Mouse (Mus musculus) hindbrain, embryonic 12.5 days (tissue): ENCODE results near the gene Mknk2. TPM values are rescaled to one million over a fixed set of nuclear protein-coding genes. Genes with fewer than 3 reads are reported as not detected.

ENCODE experiments used
- ATAC-seq: fragments of 200-750 bp; cut with Nextera tagmentation; 2 replicates; pipeline ENCODE4 v1.8.0; 2017; ENCODE audit warnings: moderate TSS enrichment; ENCODE audit not compliant: low FRiP score
- H3K27ac ChIP-seq: fragments of 300-500 bp; sonication (generic); 2 replicates; pipeline ENCODE4 v1.5.1; 2016; ENCODE audit warnings: mild to moderate bottlenecking
- H3K27me3 ChIP-seq: fragments of 300-500 bp; sonication (generic); 2 replicates; pipeline ENCODE4 v1.6.1; 2016; ENCODE audit warnings: mild to moderate bottlenecking
- H3K36me3 ChIP-seq: fragments of 300-500 bp; sonication (generic); 2 replicates; pipeline ENCODE4 v1.6.1; 2016; ENCODE audit warnings: mild to moderate bottlenecking
- H3K4me1 ChIP-seq: fragments of 300-500 bp; sonication (generic); 2 replicates; pipeline ENCODE4 v1.6.1; 2016
- H3K4me2 ChIP-seq: fragments of 300-500 bp; sonication (generic); replicated peaks from 2 replicates; pipeline ENCODE4 v1.6.1; 2016; ENCODE audit warnings: mild to moderate bottlenecking
- H3K4me3 ChIP-seq: fragments of 300-500 bp; sonication (generic); 2 replicates; pipeline ENCODE4 v1.5.1; 2016; ENCODE audit warnings: mild to moderate bottlenecking
- H3K9ac ChIP-seq: fragments of 300-500 bp; sonication (generic); 2 replicates; pipeline ENCODE4 v1.6.1; 2016; ENCODE audit warnings: mild to moderate bottlenecking, moderate library complexity
- H3K9me3 ChIP-seq: fragments of 300-500 bp; sonication (generic); replicated peaks from 2 replicates; pipeline ENCODE4 v1.6.1; 2016; ENCODE audit warnings: mild to moderate bottlenecking
- WGBS: fragments of 180-500 bp; shearing (Covaris S2); methylation state at CpG from one replicate; pipeline ENCODE4 v1.1.7; 2016; 5-methylcytosine and 5-hydroxymethylcytosine counted together
- polyA plus RNA-seq: library from polyadenylated mRNA; unstranded; fragments of >200 nt; fragmentation: Nextera tagmentation; extraction: Ambion mirVana; gene quantifications from 2 replicates; pipeline ENCODE4 v1.2.1, GENCODE M21; 2016

Mknk2 gene
- polyA plus RNA-seq: 88.1 and 90.3 TPM in 2 replicates

DNA sequence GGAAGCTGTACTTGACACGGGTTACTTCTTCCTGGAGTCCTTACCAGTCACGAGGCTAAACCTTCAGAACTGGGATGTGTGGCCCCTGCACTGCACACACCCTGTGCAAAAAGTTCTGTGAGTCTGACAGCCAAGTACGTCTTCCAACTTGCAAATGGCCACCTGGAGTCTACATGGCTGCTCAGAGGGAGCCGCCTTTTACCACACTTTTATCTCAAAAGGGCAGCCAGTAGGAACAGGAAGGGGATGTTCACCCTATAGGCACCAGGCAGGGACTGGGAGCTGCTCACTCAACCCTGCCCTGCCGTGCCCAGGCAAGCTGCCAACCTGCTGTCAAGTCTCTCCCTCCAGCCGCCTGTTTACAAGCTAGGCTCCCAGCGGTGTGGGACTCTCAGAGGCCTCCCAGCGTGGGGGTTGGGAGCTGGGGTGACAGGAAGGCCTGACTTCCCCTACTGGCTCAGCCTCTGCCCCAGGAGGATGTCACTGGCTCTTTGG lies at the start of gene Mknk2:
Gene Mknk2, minus strand, starts transcription at position 171 of the 495 bp plus-strand sequence.
- Histone ChIP-seq H3K4me1 (peaks cover 57% of the 10 kb centered on the region), H3K9ac (peak within 1 kb of the TSS; percentile 79), H3K27ac (peak within 1 kb of the TSS; percentile 97), H3K4me3 (peak within 1 kb of the TSS; percentile 72), H3K27me3 (no peaks in the 10 kb centered on the region), H3K9me3 (no peaks in the 10 kb centered on the region), H3K36me3 (0 out of 2 replicates have a peak, but pooled peaks cover 2% of the 10 kb centered on the region), H3K4me2 (peak within 1 kb of the TSS; percentile 96)
- 0 out of 2 replicates have a peak, but pooled peaks have one; percentile 1 for ATAC-seq
- 27% methylated on average over 8 of the region's 8 CpGs for WGBS

DNA sequence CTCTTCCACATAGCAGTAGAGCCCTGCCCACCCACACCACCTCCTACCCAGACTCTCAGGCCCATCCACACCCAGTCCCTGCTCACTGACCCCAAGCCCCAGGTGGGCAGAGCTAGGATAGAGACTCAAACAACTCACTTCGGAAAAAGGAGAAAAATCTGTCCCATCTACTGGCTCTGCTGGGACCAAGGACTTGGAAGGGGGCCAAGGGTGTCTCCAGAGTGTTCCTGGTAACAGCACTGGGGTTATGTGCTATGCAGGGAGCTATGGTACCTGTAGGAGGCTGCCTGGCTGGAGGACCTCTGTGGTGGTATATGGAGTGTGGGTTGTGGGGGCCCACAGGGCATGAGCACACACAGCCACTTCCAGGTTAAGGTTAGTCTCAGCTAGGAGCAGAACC lies 39.4 kb upstream of the Mknk2 start:
- 100% methylated on average over 1 of the region's 1 CpGs for WGBS

DNA sequence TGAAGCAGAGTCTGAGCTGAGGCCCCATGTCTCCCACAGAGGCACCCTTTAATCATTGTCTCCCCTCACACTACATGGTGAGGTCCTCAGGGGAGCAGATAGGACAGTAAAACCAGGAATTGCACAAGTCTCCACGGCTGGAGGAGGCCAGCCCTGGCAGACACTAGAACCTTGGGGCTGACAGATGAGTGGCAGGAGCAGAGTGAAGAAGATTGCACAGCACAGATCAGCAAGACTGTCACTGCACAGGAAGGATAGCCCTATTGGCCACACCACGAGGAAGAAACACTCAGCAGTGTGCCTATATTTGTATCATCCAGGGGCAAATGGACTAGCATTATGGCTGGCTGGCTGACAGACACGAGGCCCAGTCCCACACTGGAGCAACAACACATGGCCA lies 32.9 kb upstream of the Mknk2 start:
- Histone ChIP-seq H3K9ac (no peak overlapping the region), H3K36me3 (peaks cover 98% of the 10 kb centered on the region), H3K27me3 (no peaks in the 10 kb centered on the region), H3K27ac (no peak overlapping the region), H3K9me3 (no peaks in the 10 kb centered on the region), H3K4me2 (no peak overlapping the region), H3K4me1 (no peaks in the 10 kb centered on the region), H3K4me3 (no peak overlapping the region)
- 88% methylated on average over 3 of the region's 3 CpGs for WGBS
- ATAC-seq: no peak

More for the DNA sequence above, 39.4 kb upstream of the Mknk2 start:
- Histone ChIP-seq H3K36me3 (peaks cover 97% of the 10 kb centered on the region), H3K4me2 (no peak overlapping the region), H3K4me1 (no peaks in the 10 kb centered on the region), H3K4me3 (no peak overlapping the region), H3K27ac (no peak overlapping the region), H3K27me3 (no peaks in the 10 kb centered on the region), H3K9ac (no peak overlapping the region), H3K9me3 (no peaks in the 10 kb centered on the region)
- no peak for ATAC-seq

DNA sequence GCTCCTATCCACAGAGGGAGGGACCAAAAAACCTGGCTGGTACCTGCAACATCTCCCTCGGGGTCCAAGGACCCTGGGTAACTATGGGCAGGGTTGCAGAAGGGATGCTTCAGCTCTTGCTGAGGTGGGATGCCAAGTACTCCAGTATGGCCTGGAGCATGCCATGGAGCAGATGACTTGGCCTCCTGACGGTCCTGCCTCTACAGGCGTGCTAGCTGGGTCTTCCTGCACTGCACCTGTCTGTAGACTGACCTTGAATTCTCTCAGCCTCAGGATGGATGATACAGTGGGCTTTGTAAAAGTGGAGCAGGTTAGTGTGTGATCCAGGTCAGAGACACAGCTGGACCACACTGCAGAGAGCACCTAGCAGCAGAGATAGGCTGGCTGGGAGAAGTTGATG lies 27.6 kb upstream of the Mknk2 start:
- Histone ChIP-seq H3K4me1 (peaks cover 21% of the 10 kb centered on the region), H3K4me3 (no peak overlapping the region), H3K27me3 (no peaks in the 10 kb centered on the region), H3K9me3 (no peaks in the 10 kb centered on the region), H3K36me3 (peaks cover 54% of the 10 kb centered on the region), H3K4me2 (no peak overlapping the region), H3K9ac (no peak overlapping the region), H3K27ac (no peak overlapping the region)
- 89% methylated on average over 3 of the region's 3 CpGs for WGBS
- no peak for ATAC-seq

DNA sequence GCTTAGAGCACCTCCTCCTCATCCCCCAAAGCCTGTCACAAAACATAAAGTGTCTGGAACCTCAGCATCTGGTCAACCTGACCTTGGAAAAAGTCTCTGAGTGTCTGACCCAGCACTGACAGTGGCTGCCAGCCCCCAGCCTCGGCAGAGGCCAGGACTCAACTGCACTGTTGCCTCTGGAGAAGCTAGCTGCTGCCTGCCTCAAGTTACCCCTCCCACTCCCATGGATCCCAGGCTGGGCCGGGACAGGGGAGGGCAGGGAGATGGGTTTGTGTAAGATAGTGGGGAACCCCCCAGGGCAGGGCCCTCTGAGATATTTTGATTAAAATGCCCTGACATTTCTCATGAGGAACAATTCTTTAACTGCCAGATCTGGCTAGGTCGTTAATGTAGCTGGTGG lies 27.1 kb upstream of the Mknk2 start:
- Histone ChIP-seq H3K4me1 (peaks cover 25% of the 10 kb centered on the region), H3K4me2 (no peak overlapping the region), H3K9me3 (no peaks in the 10 kb centered on the region), H3K36me3 (peaks cover 49% of the 10 kb centered on the region), H3K9ac (no peak overlapping the region), H3K27me3 (no peaks in the 10 kb centered on the region), H3K27ac (0 out of 2 replicates have a peak overlapping the region, but pooled peaks have one; percentile 40), H3K4me3 (no peak overlapping the region)
- ATAC-seq: no peak
- WGBS: 78% methylated on average over 3 of the region's 3 CpGs

DNA sequence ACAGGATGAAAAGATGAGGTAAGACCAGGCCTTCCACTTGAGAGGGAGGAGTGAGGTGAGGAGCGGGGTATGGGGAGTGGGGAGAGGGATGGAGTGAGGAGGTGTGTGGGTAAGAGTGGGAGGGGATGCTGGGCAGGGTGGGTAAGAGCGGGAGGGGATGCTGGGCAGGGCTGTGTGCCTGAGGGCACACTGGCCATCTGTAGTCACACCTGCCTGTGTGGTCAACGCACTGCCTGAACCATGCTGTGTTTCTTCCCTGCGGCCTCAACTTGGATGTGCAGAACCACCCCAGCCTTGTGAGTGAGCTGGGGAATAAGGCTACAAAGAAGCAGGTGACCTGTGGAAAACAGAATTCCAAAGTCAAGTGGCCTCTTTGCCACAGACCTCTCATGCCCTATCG lies 26.5 kb upstream of the Mknk2 start:
- 81% methylated on average over 5 of the region's 5 CpGs for WGBS
- Histone ChIP-seq H3K4me3 (no peak overlapping the region), H3K9ac (no peak overlapping the region), H3K4me1 (peaks cover 29% of the 10 kb centered on the region), H3K9me3 (no peaks in the 10 kb centered on the region), H3K4me2 (no peak overlapping the region), H3K36me3 (peaks cover 43% of the 10 kb centered on the region), H3K27ac (no peak overlapping the region), H3K27me3 (no peaks in the 10 kb centered on the region)
- ATAC-seq: no peak

DNA sequence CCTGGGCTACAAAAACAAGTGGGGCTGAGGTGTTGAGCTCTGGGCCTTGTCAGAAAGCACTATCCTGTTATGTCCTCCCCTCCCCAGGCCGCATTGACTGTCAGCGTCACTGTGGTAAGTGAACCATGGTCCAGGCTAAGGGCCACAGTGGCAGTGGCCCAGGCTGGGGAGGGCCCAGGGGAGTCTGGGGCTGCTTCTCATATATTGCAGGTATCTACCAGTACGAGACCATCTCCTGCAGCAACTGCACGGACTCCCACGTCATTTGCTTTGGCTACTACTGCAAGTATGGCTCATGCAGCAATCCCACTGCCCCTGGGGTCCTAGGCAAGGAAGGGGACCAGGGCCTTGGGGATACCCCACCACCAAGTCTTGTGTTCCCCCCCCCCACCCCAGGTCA lies 25.7 kb upstream of the Mknk2 start:
- ATAC-seq: no peak
- WGBS: 91% methylated on average over 5 of the region's 5 CpGs
- Histone ChIP-seq H3K4me2 (peak overlapping the region; percentile 82), H3K9ac (peak overlapping the region; percentile 62), H3K27ac (no peak overlapping the region), H3K9me3 (no peaks in the 10 kb centered on the region), H3K36me3 (peaks cover 35% of the 10 kb centered on the region), H3K27me3 (no peaks in the 10 kb centered on the region), H3K4me3 (peak overlapping the region; percentile 54), H3K4me1 (peaks cover 29% of the 10 kb centered on the region)

DNA sequence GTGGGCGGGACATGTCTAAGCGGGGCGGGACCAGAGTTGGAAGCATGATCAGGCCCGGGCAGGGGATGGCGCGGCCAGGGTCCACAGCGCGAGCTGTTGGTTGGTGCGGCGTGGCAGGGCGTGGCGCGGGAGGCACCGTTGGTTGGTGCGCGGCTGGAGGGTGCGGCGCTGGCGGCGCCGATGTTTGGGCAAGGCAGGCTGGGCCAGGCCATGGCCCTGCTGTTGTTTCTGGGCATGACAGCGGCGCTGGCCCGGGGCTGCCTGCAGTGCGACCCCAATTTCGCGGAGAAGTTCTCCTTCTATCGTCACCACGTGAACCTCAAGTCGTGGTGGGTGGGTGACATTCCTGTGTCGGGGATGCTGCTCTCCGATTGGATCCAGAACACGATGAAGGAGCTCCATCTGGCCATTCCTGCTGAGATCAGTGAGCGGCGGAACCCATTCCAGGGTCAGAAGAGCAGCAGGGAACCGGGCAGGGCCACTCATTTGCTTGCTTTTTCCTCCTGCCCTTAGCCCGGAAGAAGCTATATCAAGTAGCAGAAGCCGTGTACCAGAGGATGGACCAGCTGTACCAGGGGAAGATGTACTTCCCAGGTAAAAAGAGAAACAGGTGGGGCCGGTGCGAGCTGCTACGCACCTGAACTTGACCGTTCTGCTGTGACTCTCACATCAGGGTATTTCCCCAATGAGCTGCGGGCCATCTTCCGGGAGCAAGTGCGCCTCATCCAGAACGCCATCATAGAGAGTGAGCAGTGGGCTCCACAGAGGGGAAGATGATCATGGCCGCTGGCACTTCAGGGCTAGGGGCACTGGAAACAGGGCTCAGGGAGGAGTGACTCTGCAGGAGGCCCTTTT lies 24.9 kb upstream of the Mknk2 start:
- ATAC-seq: peak; percentile 89
- peaks cover 29% of the 10 kb centered on the region for H3K4me1 ChIP-seq
- peak overlapping the region; percentile 82 for H3K4me2 ChIP-seq
- peak overlapping the region; percentile 62 for H3K9ac ChIP-seq
- 3% methylated on average over 47 of the region's 47 CpGs for WGBS
- H3K27me3 ChIP-seq: no peaks in the 10 kb centered on the region
- peaks cover 27% of the 10 kb centered on the region for H3K36me3 ChIP-seq
- H3K4me3 ChIP-seq: peak overlapping the region; percentile 54
- H3K27ac ChIP-seq: peak overlapping the region; percentile 84
- no peaks in the 10 kb centered on the region for H3K9me3 ChIP-seq

- H3K27me3 ChIP-seq: no peaks in the 10 kb centered on the region
- peak; percentile 97 for ATAC-seq
- H3K27ac ChIP-seq: peak within 1 kb of the TSS; percentile 84
- peaks cover 18% of the 10 kb centered on the region for H3K36me3 ChIP-seq
- peak within 1 kb of the TSS; percentile 65 for H3K9ac ChIP-seq
- H3K4me1 ChIP-seq: peaks cover 29% of the 10 kb centered on the region
- under 1% methylated on average over 58 of the region's 59 CpGs for WGBS
- no peaks in the 10 kb centered on the region for H3K9me3 ChIP-seq
- peak within 1 kb of the TSS; percentile 54 for H3K4me3 ChIP-seq
- peak within 1 kb of the TSS; percentile 82 for H3K4me2 ChIP-seq
These were observed 24.0 kb upstream of the Mknk2 start, which contains the start of the genes Mob3a and Izumo4 for GRCm38 (mm10) chr10:80701721-80702535. Mob3a (minus strand) TSS chr10:80701977. Izumo4 (plus strand) TSS chr10:80702184.

DNA sequence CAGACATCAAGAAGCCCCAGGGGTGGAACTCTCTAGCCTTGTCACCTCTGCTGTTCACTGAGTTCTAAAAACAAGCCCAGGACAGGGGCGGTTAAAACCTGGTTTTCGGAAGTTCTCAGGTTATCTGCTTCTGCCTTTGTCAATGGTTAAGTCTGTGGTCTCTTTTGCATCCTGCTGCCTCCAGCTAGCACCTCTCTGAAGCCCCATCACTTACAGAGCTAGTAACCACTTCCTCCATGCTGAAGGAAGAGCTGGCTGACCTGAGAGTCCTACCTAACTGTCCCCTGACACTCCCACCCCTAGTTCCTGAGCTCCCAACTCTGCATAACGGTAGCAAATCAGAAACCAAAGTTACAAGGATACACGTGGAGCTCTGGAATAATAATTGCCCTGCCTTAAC lies 22.8 kb upstream of the Mknk2 start:
- Histone ChIP-seq H3K9ac (peak overlapping the region; percentile 65; the same call in 1 of the 2 replicates), H3K36me3 (peaks cover 8% of the 10 kb centered on the region; the same call in 1 of the 2 replicates), H3K27me3 (no peaks in the 10 kb centered on the region), H3K4me3 (peak overlapping the region; percentile 54), H3K27ac (no peak overlapping the region), H3K9me3 (no peaks in the 10 kb centered on the region), H3K4me2 (peak overlapping the region; percentile 82), H3K4me1 (peaks cover 29% of the 10 kb centered on the region)
- 45% methylated on average over 4 of the region's 4 CpGs for WGBS
- no peak for ATAC-seq

DNA sequence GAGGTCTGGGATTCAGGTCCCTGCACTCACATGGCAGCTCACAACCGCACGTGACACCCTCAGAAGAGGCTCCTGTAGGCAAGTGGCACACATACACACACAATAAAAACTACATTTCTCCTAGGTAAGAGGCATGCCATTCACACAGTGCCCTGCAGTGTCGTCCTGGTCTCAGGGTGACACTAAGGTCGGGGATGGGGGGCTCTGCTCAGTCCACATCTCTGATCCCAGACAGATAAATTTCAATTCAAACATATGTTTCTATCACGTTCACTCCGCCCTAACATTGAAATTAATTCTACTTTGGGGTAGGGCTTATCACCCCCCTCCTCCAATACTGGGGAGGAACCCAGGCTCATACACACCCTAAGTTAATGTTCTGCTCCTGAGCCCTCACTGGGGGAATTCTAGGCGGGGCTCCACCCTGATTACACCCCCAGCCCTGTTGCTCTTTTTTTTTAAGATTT lies 22.2 kb upstream of the Mknk2 start:
- H3K4me3 ChIP-seq: peak overlapping the region; percentile 54
- 86% methylated on average over 7 of the region's 7 CpGs for WGBS
- peaks cover 6% of the 10 kb centered on the region; the same call in 1 of the 2 replicates for H3K36me3 ChIP-seq
- no peak for ATAC-seq
- H3K9ac ChIP-seq: no peak overlapping the region
- H3K4me2 ChIP-seq: peak overlapping the region; percentile 82; the same call in 1 of the 2 replicates
- no peak overlapping the region for H3K27ac ChIP-seq
- peaks cover 29% of the 10 kb centered on the region for H3K4me1 ChIP-seq
- H3K9me3 ChIP-seq: no peaks in the 10 kb centered on the region
- no peaks in the 10 kb centered on the region for H3K27me3 ChIP-seq

DNA sequence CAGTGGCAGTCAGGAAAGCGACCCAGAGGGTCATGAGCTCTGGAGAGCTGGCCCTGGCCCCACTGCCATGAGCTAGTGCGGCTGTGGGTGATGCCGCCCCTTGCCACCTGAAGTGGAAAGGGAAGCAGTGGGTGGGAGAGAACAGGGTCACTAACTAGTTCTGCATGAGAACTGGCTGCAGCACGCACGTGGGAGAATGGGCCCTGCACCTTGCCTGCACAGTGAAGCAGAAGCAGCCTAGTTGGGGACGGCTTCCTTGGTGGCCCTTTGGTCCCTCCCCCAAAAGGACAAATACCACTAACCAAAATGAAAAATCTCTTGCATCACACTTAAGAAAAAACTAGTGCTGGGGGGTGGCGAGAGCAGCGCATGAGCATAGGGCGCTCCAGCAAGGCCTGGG lies 20.7 kb upstream of the Mknk2 start:
- Histone ChIP-seq H3K4me2 (no peak overlapping the region), H3K27ac (no peak overlapping the region), H3K4me1 (peaks cover 28% of the 10 kb centered on the region), H3K9me3 (no peaks in the 10 kb centered on the region), H3K9ac (peak overlapping the region; percentile 15; the same call in 1 of the 2 replicates), H3K27me3 (no peaks in the 10 kb centered on the region), H3K4me3 (no peak overlapping the region), H3K36me3 (0 out of 2 replicates have a peak, but pooled peaks cover 7% of the 10 kb centered on the region)
- ATAC-seq: no peak
- 94% methylated on average over 9 of the region's 9 CpGs for WGBS
